In genomic region chr10:56099126-56099525, GRCm38 (mm10) we compare ENCODE assay signal across 27 mouse cellular contexts.
"Had no signal": no experiment of that assay in that cellular context is flagged by ENCODE, and none has a peak within 500 bp of the region (broad histone marks: within the 10 kb centered on the region; RNA-seq: fewer than 3 reads in every experiment).

No protein-coding gene starts in this region.

- H3K4me3 ChIP-seq: gastrocnemius, adult 2 months; heart, embryonic 10.5 days; heart, embryonic 12.5 days; hindbrain, embryonic 10.5 days; hindbrain, embryonic 12.5 days; intestine, embryonic 15.5 days; kidney, embryonic 15.5 days; limb, embryonic 13.5 days; limb, embryonic 15.5 days; liver, embryonic 12.5 days had no signal

- H3K9ac ChIP-seq: heart, embryonic 12.5 days; hindbrain, embryonic 12.5 days; hindbrain, embryonic 14.5 days; intestine, embryonic 15.5 days; kidney, embryonic 15.5 days; limb, embryonic 13.5 days; limb, embryonic 15.5 days; liver, embryonic 12.5 days had no signal

- H3K27ac ChIP-seq: gastrocnemius, adult 2 months; heart, embryonic 10.5 days; hindbrain, embryonic 10.5 days; hindbrain, embryonic 12.5 days; hindbrain, embryonic 14.5 days; intestine, embryonic 15.5 days; kidney, embryonic 15.5 days; kidney, postnatal 0 days; limb, embryonic 13.5 days; limb, embryonic 15.5 days; liver, embryonic 12.5 days had no signal

- H3K4me2 ChIP-seq: heart, embryonic 12.5 days; hindbrain, embryonic 12.5 days; hindbrain, embryonic 14.5 days; intestine, embryonic 15.5 days; kidney, embryonic 15.5 days; limb, embryonic 13.5 days; limb, embryonic 15.5 days; liver, embryonic 12.5 days had no signal

- DNase-seq: gastrocnemius, adult 2 months; gastrocnemius, postnatal 10 days; gastrocnemius, postnatal 25 days; heart, adult 18-20 months; heart, postnatal 10 days; heart, postnatal 4 days; kidney, adult 11 months; kidney, adult 2 months; kidney, adult 9 months; kidney, postnatal 14 days; kidney, postnatal 36 days; layer of hippocampus, adult 9-11 months; layer of hippocampus, postnatal 36 days; left cerebral cortex, postnatal 4 days had no signal

- H3K36me3 ChIP-seq: heart, embryonic 10.5 days; heart, embryonic 12.5 days; hindbrain, embryonic 10.5 days; hindbrain, embryonic 12.5 days; intestine, embryonic 15.5 days; kidney, embryonic 15.5 days; limb, embryonic 13.5 days; limb, embryonic 15.5 days; liver, embryonic 12.5 days had no signal

- H3K9me3 ChIP-seq: heart, embryonic 10.5 days; heart, embryonic 12.5 days; hindbrain, embryonic 10.5 days; hindbrain, embryonic 12.5 days; intestine, embryonic 15.5 days; kidney, embryonic 15.5 days; limb, embryonic 13.5 days; limb, embryonic 15.5 days; liver, embryonic 12.5 days had no signal

- H3K27me3 ChIP-seq: heart, embryonic 12.5 days; hindbrain, embryonic 12.5 days; intestine, embryonic 15.5 days; kidney, embryonic 15.5 days; limb, embryonic 13.5 days; limb, embryonic 15.5 days; liver, embryonic 12.5 days had no signal

- H3K4me1 ChIP-seq: heart, embryonic 10.5 days; heart, embryonic 12.5 days; hindbrain, embryonic 10.5 days; hindbrain, embryonic 12.5 days; intestine, embryonic 15.5 days; kidney, embryonic 15.5 days; limb, embryonic 13.5 days; limb, embryonic 15.5 days; liver, embryonic 12.5 days had no signal

- ATAC-seq: hindbrain, embryonic 16.5 days; inflammation-experienced regulatory T-cells, adult 6 months; intestine, embryonic 15.5 days; liver, embryonic 12.5 days had no signal
